Mouse (Mus musculus) liver, embryonic 13.5 days (tissue): ENCODE data around the gene Cd1d1. TPM values are rescaled to one million over a fixed set of nuclear protein-coding genes. Genes with fewer than 3 reads are reported as not detected.
"Not testable (repeated sequence)": the region's sequence is repeated elsewhere in the genome, so short reads cannot be mapped to it uniquely, and the experiment has no call there.

Source experiments
- ATAC-seq: fragments of 200-750 bp; cut with Nextera tagmentation; 2 replicates; pipeline ENCODE4 v1.8.0; 2017; ENCODE audit warnings: low read depth, mild to moderate bottlenecking, moderate number of reproducible peaks, moderate library complexity
- DNase-seq: peaks from one replicate; pipeline ENCODE4 v3.0.0; 2022
- H3K27ac ChIP-seq: fragments of 300-500 bp; sonication (generic); 2 replicates; pipeline ENCODE4 v1.5.1; 2015; ENCODE audit warnings: moderate library complexity, mild to moderate bottlenecking, inconsistent platforms
- H3K27me3 ChIP-seq: fragments of 300-500 bp; sonication (generic); 2 replicates; pipeline ENCODE4 v1.6.1; 2015; ENCODE audit warnings: mild to moderate bottlenecking, inconsistent platforms
- H3K36me3 ChIP-seq: fragments of 300-500 bp; sonication (generic); 2 replicates; pipeline ENCODE4 v1.6.1; 2015; ENCODE audit warnings: mild to moderate bottlenecking, inconsistent platforms
- H3K4me1 ChIP-seq: fragments of 300-500 bp; sonication (generic); replicated peaks from 2 replicates; pipeline ENCODE4 v1.6.1; 2015; ENCODE audit warnings: inconsistent platforms
- H3K4me2 ChIP-seq: fragments of 300-500 bp; sonication (generic); 2 replicates; pipeline ENCODE4 v1.6.1; 2015; ENCODE audit warnings: inconsistent platforms, mild to moderate bottlenecking, moderate library complexity
- H3K4me3 ChIP-seq: fragments of 300-500 bp; sonication (generic); replicated peaks from 2 replicates; pipeline ENCODE4 v1.5.1; 2015; ENCODE audit warnings: mild to moderate bottlenecking, inconsistent platforms
- H3K9ac ChIP-seq: fragments of 300-500 bp; sonication (generic); 2 replicates; pipeline ENCODE4 v1.6.1; 2015; ENCODE audit warnings: mild to moderate bottlenecking, inconsistent platforms
- H3K9me3 ChIP-seq: fragments of 300-500 bp; sonication (generic); replicated peaks from 2 replicates; pipeline ENCODE4 v1.6.1; 2016; ENCODE audit warnings: inconsistent platforms
- WGBS: fragments of 180-500 bp; shearing (Covaris S2); methylation state at CpG from one replicate; pipeline ENCODE4 v1.1.7; 2015; ENCODE audit not compliant: insufficient replicate concordance; 5-methylcytosine and 5-hydroxymethylcytosine counted together
- polyA plus RNA-seq: library from polyadenylated mRNA; unstranded; fragments of >200 nt; fragmentation: Nextera tagmentation; extraction: Ambion mirVana; gene quantifications from 2 replicates; pipeline ENCODE4 v1.2.1, GENCODE M21; 2015

Gene Cd1d1
- polyA plus RNA-seq, 1 experiment from 2014 or later = 6.3 TPM

DNA sequence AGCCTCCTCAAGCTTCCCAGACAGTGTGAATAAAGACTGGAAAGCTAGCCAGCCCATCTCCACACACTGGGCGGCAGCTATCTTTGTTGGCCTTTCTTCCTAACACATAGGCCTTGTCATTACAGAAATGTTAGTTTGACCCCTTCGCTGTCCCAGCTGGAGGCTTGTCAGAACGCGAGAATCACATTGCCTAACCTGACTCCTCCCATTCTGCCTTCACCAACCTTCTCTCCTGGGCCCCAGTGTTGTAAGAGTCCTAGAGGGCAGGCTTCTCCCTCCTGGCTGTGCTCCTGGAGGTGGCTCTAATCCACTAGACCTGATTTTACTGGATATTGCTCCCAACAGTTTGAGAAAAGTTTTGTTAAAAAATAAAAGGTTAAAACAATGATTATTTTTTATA lies 1.4 kb upstream of the Cd1d1 start:
- H3K9me3 ChIP-seq = no peaks in the 10 kb centered on the region
- H3K27me3 ChIP-seq = no peaks in the 10 kb centered on the region
- no peak overlapping the region for H3K4me2 ChIP-seq
- ATAC-seq = peak; percentile 18; the same call in 1 of the 2 replicates
- DNase-seq = no peak
- no peak overlapping the region for H3K9ac ChIP-seq
- H3K4me1 ChIP-seq = peaks cover 13% of the 10 kb centered on the region; the same call in 1 of the 2 replicates
- no peaks in the 10 kb centered on the region for H3K36me3 ChIP-seq
- WGBS = 38% methylated on average over 4 of the region's 4 CpGs
- no peak overlapping the region for H3K27ac ChIP-seq
- no peak overlapping the region for H3K4me3 ChIP-seq

DNA sequence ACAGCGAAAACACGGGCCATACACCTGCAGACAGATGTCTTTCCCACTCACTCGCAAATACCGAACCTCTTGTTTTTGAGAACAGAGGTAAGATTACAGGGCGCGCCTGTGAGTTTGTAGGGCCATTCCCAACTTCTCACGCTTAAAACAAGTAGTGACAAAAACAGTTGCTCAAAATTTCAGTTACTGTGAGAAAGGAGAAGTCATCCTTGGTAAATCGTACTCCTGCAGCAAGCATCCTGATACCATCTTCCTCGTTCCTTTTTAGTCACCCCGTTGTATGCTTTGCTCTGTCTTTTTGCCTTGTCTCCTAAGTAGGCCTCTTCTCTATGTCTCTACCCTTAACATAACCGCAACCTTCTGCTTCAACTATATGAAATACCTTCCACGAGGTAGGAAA lies 810 bp upstream of the Cd1d1 start:
- H3K27ac ChIP-seq = no peak overlapping the region
- no peak overlapping the region for H3K9ac ChIP-seq
- no peaks in the 10 kb centered on the region for H3K36me3 ChIP-seq
- DNase-seq = no peak
- H3K4me3 ChIP-seq = no peak overlapping the region
- no peaks in the 10 kb centered on the region for H3K9me3 ChIP-seq
- peak overlapping the region; percentile 75; the same call in 1 of the 2 replicates for H3K4me2 ChIP-seq
- no peaks in the 10 kb centered on the region for H3K27me3 ChIP-seq
- no peak for ATAC-seq
- 57% methylated on average over 12 of the region's 12 CpGs for WGBS
- peaks cover 13% of the 10 kb centered on the region; the same call in 1 of the 2 replicates for H3K4me1 ChIP-seq

- 3% methylated on average over 23 of the region's 24 CpGs for WGBS
- ATAC-seq = peak; percentile 89
- peaks cover 13% of the 10 kb centered on the region; the same call in 1 of the 2 replicates for H3K4me1 ChIP-seq
- H3K36me3 ChIP-seq, H3K9me3 ChIP-seq, H3K27me3 ChIP-seq: not testable (repeated sequence)
- H3K9ac ChIP-seq = peak overlapping the region; percentile 59
- H3K27ac ChIP-seq = peak overlapping the region; percentile 63
- peak overlapping the region; percentile 75 for H3K4me2 ChIP-seq
- H3K4me3 ChIP-seq = peak overlapping the region; percentile 64
- DNase-seq = peak; percentile 48
These were observed 517 bp downstream of the Cd1d1 start for GRCm38 (mm10) chr3:86998433-86999414.

DNA sequence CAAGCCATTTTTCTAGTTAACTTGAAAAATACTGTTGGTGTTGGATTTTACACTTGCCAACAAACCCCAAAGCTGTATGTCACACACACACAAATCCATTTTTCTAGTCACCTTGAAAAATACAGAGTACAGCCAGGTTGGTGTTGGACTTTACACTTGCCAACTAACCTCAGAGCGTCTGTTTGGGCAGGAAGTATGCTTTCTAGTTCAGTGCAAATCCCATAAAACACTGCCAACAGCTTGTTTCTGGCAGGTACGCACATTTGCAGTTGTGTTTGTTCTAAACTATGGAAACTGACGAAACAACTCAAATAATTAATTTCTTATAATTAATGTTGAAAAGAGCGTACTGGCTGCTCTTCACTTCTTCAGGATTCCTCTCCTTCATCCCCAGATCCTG lies 3.1 kb downstream of the Cd1d1 start:
- H3K4me3 ChIP-seq = no peak overlapping the region
- H3K4me2 ChIP-seq = no peak overlapping the region
- no peak for DNase-seq
- peaks cover 13% of the 10 kb centered on the region; the same call in 1 of the 2 replicates for H3K4me1 ChIP-seq
- H3K9me3 ChIP-seq = no peaks in the 10 kb centered on the region
- H3K9ac ChIP-seq = no peak overlapping the region
- 72% methylated on average over 4 of the region's 4 CpGs for WGBS
- no peak overlapping the region for H3K27ac ChIP-seq
- no peaks in the 10 kb centered on the region for H3K27me3 ChIP-seq
- no peak for ATAC-seq
- no peaks in the 10 kb centered on the region for H3K36me3 ChIP-seq

- H3K36me3 ChIP-seq = no peaks in the 10 kb centered on the region
- 21% methylated on average over 1 of the region's 1 CpGs for WGBS
- ATAC-seq (no peak), DNase-seq (no peak)
- peaks cover 10% of the 10 kb centered on the region; the same call in 1 of the 2 replicates for H3K4me1 ChIP-seq
- no peak overlapping the region for H3K9ac ChIP-seq
- no peak overlapping the region for H3K4me3 ChIP-seq
- H3K27ac ChIP-seq = no peak overlapping the region
- H3K27me3 ChIP-seq = no peaks in the 10 kb centered on the region
- H3K9me3 ChIP-seq = no peaks in the 10 kb centered on the region
- H3K4me2 ChIP-seq = no peak overlapping the region
These were observed 3.9 kb downstream of the Cd1d1 start for GRCm38 (mm10) chr3:86995381-86995780.

- Histone ChIP-seq H3K4me3 (peak overlapping the region; percentile 32), H3K4me2 (peak overlapping the region; percentile 47)
- DNase-seq, H3K27me3 ChIP-seq, H3K36me3 ChIP-seq, H3K9ac ChIP-seq, H3K9me3 ChIP-seq, ATAC-seq, H3K27ac ChIP-seq, H3K4me1 ChIP-seq: not testable (repeated sequence)
- WGBS = 28% methylated on average over 6 of the region's 6 CpGs
These were observed 12.3 kb downstream of the Cd1d1 start for GRCm38 (mm10) chr3:86986969-86987368.

GRCm38 (mm10) chr3:86986490-86986889 lies 12.8 kb downstream of the Cd1d1 start:
- no peak for DNase-seq
- no peak for ATAC-seq
- no peaks in the 10 kb centered on the region for H3K36me3 ChIP-seq
- H3K27me3 ChIP-seq = no peaks in the 10 kb centered on the region
- peak overlapping the region; percentile 32 for H3K4me3 ChIP-seq
- no peak overlapping the region for H3K27ac ChIP-seq
- H3K9ac ChIP-seq = no peak overlapping the region
- no peaks in the 10 kb centered on the region for H3K4me1 ChIP-seq
- no peaks in the 10 kb centered on the region for H3K9me3 ChIP-seq
- H3K4me2 ChIP-seq = peak overlapping the region; percentile 47
- WGBS = 29% methylated on average over 12 of the region's 12 CpGs

DNA sequence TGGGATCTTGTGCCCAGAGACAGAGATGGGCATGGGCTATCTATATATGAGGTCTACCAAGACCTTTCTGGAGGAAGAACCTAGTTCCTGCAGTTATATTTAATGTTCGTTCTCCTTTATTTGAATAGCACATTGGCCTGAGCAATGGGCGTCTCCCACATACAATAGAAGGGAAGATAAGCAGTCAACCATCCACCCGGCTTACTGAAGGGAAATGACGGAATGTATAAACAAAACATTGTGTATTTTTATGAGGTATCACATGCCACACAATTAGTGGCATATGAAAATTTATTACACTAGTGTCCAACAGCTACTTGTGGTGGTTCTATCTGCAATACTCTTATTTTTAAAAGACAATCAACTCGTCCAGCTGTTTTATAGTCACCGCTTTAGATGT lies 15.9 kb downstream of the Cd1d1 start:
- no peak overlapping the region for H3K27ac ChIP-seq
- H3K9ac ChIP-seq = no peak overlapping the region
- no peak for ATAC-seq
- no peaks in the 10 kb centered on the region for H3K9me3 ChIP-seq
- DNase-seq = no peak
- H3K27me3 ChIP-seq = no peaks in the 10 kb centered on the region
- H3K4me3 ChIP-seq = no peak overlapping the region
- no peaks in the 10 kb centered on the region for H3K4me1 ChIP-seq
- 65% methylated on average over 6 of the region's 6 CpGs for WGBS
- no peak overlapping the region for H3K4me2 ChIP-seq
- no peaks in the 10 kb centered on the region for H3K36me3 ChIP-seq

DNA sequence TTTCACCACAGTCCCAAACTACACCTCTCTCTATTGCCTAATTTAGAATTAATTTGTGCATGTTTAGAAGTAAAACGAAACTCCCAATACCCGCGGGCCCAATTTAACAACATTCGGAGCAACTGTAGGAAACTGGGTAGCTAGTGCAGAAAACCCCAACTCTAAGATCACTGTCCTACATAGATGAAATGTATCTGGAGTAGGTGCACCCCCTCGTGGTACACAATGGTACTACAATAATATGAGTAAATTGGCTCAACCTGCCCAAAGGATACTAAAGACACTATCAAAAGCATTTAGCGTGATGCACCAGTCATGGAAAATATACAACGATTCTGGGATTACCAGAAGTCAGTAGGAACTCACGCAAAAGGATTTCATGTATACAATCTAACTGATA lies 22.7 kb downstream of the Cd1d1 start:
- Histone ChIP-seq H3K27ac (no peak overlapping the region), H3K27me3 (no peaks in the 10 kb centered on the region), H3K9me3 (no peaks in the 10 kb centered on the region), H3K4me3 (no peak overlapping the region), H3K36me3 (no peaks in the 10 kb centered on the region), H3K4me2 (no peak overlapping the region), H3K4me1 (no peaks in the 10 kb centered on the region), H3K9ac (no peak overlapping the region)
- DNase-seq = no peak
- 5% methylated on average over 8 of the region's 8 CpGs for WGBS
- no peak for ATAC-seq

DNA sequence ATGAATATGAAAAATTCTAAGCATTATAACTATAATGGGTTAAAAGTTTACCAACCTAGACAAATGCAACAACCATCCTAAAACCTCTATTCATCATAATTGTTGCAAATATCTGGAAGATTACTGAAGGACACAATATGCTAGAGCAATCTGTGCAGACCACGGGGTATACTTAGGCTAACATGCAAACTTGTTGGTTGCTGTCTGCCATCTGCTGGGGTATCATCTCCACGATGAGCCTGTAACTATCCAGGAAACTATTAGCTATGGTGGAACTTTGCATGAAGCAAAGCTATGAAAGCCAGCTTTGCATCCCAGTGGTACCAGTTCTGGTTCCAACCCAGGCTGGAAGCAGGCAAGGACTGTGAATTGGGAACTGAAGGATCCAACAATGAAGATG lies 24.1 kb downstream of the Cd1d1 start:
- Histone ChIP-seq H3K9ac (no peak overlapping the region), H3K4me1 (no peaks in the 10 kb centered on the region), H3K27ac (no peak overlapping the region), H3K9me3 (no peaks in the 10 kb centered on the region), H3K4me3 (no peak overlapping the region), H3K4me2 (no peak overlapping the region), H3K36me3 (no peaks in the 10 kb centered on the region), H3K27me3 (no peaks in the 10 kb centered on the region)
- 45% methylated on average over 2 of the region's 2 CpGs for WGBS
- ATAC-seq = no peak
- no peak for DNase-seq

DNA sequence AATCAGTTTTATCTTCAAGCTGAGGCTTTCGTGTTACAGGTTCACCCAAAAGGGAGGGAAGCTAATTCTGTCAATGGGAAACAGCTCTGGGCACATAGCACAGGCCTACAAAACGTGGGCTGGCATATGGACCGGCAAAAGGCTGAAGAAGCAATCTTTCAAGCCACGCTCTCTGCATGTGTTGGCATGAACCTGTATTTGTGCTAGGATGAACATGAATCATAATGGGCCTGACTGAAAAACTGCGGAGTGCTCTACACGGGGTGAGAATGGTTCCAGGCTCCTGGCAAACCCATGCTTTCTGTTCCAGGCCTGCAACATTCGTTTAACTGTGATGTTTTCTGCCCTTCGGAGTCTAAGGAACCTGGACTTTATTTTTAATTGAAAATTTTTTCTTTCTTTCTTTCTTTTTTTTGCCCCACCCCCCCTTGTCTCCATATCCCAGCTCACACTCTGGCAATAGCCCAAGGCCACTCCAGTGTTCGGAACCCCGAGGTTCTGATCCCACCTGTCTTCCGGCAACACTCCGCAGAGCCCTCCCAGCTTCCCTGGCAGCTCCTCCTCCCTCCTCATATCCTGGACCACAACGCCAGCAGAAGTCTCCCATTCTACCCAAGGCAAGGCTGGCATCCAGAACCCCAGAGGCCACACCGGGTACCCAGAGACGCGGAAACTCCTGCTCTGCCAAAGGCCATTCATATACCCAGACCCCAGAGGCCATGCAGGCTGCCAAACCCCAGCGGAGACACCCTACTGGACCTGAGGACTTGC lies 36.4 kb downstream of the Cd1d1 start:
- 80% methylated on average over 17 of the region's 17 CpGs for WGBS
- ATAC-seq = no peak
- H3K9me3 ChIP-seq = no peaks in the 10 kb centered on the region

More for the DNA sequence above, 36.4 kb downstream of the Cd1d1 start:
- no peak overlapping the region for H3K27ac ChIP-seq
- no peak overlapping the region for H3K9ac ChIP-seq
- no peaks in the 10 kb centered on the region; the same call in 1 of the 2 replicates for H3K4me1 ChIP-seq
- no peak overlapping the region for H3K4me2 ChIP-seq
- H3K36me3 ChIP-seq = no peaks in the 10 kb centered on the region
- no peak for DNase-seq
- H3K27me3 ChIP-seq = no peaks in the 10 kb centered on the region
- H3K4me3 ChIP-seq = no peak overlapping the region
